Mouse (Mus musculus): ENCODE measurements around the gene Ankrd6. TPM values are rescaled to one million over a fixed set of nuclear protein-coding genes. Genes with fewer than 3 reads are reported as not detected.

The Ankrd6 gene
- polyA plus RNA-seq, 1 experiment: 0.63 TPM

DNA sequence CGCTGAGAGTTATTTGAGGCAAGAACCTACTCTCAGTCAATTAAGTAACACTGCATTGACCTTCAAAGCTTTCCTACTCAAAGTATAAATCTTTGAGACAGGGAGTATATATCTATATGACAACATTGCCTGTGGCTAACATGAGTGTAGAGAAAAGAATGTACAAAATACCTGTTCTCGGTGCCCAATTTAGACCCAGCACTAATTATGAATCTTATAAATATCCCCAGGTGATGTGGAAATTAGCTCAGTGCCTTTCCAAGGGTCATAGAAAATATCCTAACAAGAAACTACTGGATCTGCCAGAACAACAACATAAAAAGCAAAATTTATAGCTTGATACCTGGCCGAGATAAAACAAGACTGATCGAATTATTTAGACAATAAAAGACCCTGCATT is 151.7 kb downstream of the Ankrd6 start:
- peaks cover 2% of the 10 kb centered on the region for H3K79me3 ChIP-seq (ENCODE audit: low read depth)
- H3K27me3 ChIP-seq (ENCODE audit: control insufficient read depth, insufficient read depth, insufficient read length): no peaks in the 10 kb centered on the region
- H3ac ChIP-seq (ENCODE audit: control insufficient read depth, insufficient read length, low read depth): no peak overlapping the region
- no peak for TF ChIP-seq CTCF (IDR thresholded peaks at IDR 0.05; ENCODE audit: control insufficient read depth, insufficient read depth, insufficient read length)
- H3K4me3 ChIP-seq (ENCODE audit: insufficient read depth, poor library complexity, severe bottlenecking): no peak overlapping the region
- no peaks in the 10 kb centered on the region for H3K79me2 ChIP-seq (ENCODE audit: control insufficient read depth, insufficient read depth)
- H3K36me3 ChIP-seq (ENCODE audit: control insufficient read depth, insufficient read depth): no peaks in the 10 kb centered on the region

DNA sequence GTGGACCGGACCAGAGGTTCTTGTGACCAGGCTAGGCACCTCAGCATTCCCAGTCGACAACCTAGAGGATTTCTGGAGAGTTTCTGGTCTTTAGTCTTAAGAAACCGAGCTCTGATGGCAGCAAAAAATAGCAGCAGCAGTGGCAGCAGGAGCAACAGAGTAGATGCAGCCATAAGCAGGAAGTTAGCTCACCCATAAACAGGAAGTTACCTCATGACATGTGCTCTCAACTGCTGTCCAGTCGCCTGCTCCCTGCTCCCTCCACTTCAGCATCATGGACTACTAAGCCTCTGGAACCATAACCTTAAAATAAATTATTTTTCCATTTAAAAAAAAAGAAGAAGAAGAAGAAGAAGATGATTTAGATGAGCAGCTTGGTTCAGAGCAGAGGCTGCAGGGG is 161.6 kb downstream of the Ankrd6 start:
- H3K27me3 ChIP-seq (ENCODE audit: control insufficient read depth, insufficient read depth, insufficient read length): no peaks in the 10 kb centered on the region
- no peaks in the 10 kb centered on the region for H3K79me2 ChIP-seq (ENCODE audit: control insufficient read depth, insufficient read depth)
- H3K36me3 ChIP-seq (ENCODE audit: control insufficient read depth, insufficient read depth): no peaks in the 10 kb centered on the region
- no peaks in the 10 kb centered on the region for H3K79me3 ChIP-seq (ENCODE audit: low read depth)
- TF ChIP-seq MYOG (IDR thresholded peaks at IDR 0.05; ENCODE audit: control insufficient read depth, extremely low read depth, insufficient read length) (no peak), MYOD1 (IDR thresholded peaks at IDR 0.05; ENCODE audit: control insufficient read depth, insufficient read length, low read depth) (no peak), MAX (IDR thresholded peaks at IDR 0.05) (no peak), FOSL1 (IDR thresholded peaks at IDR 0.05; ENCODE audit: insufficient read depth, low read length, poor library complexity, severe bottlenecking) (no peak), CTCF (IDR thresholded peaks at IDR 0.05; ENCODE audit: control insufficient read depth, insufficient read depth, insufficient read length) (no peak), CEBPB (IDR thresholded peaks at IDR 0.05; ENCODE audit: low read depth) (no peak), USF1 (IDR thresholded peaks at IDR 0.05; ENCODE audit: low read depth) (no peak)
- no peak overlapping the region for H3ac ChIP-seq (ENCODE audit: control insufficient read depth, insufficient read length, low read depth)
- H3K4me3 ChIP-seq (ENCODE audit: insufficient read depth, poor library complexity, severe bottlenecking): no peak overlapping the region

DNA sequence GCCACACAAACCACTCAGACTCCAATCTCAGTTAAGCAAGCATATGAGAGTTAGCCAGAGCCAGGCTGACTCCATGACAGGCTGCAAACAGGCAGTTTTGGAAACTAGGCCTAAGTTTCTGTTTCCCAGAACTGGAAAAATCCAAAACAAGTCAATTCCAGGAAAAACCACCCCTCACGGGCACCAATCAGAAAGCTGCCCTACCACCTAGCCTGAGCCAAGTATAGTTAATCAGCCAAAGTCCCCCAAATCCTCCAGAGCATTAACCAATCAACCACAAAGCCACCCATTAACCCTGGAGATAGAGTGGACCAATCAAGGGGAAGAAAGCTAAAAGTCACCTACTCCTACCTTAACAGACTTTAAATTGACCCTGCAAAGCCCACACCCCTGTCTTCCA is 163.5 kb downstream of the Ankrd6 start:
- Histone ChIP-seq H3K4me3 (ENCODE audit: insufficient read depth, poor library complexity, severe bottlenecking) (no peak overlapping the region), H3K27me3 (ENCODE audit: control insufficient read depth, insufficient read depth, insufficient read length) (no peaks in the 10 kb centered on the region), H3ac (ENCODE audit: control insufficient read depth, insufficient read length, low read depth) (no peak overlapping the region), H3K36me3 (ENCODE audit: control insufficient read depth, insufficient read depth) (no peaks in the 10 kb centered on the region), H3K79me2 (ENCODE audit: control insufficient read depth, insufficient read depth) (no peaks in the 10 kb centered on the region), H3K79me3 (ENCODE audit: low read depth) (no peaks in the 10 kb centered on the region)
- TF ChIP-seq MAX (IDR thresholded peaks at IDR 0.05) (no peak), USF1 (IDR thresholded peaks at IDR 0.05; ENCODE audit: low read depth) (no peak), FOSL1 (IDR thresholded peaks at IDR 0.05; ENCODE audit: insufficient read depth, low read length, poor library complexity, severe bottlenecking) (no peak), CEBPB (IDR thresholded peaks at IDR 0.05; ENCODE audit: low read depth) (no peak), MYOD1 (IDR thresholded peaks at IDR 0.05; ENCODE audit: control insufficient read depth, insufficient read length, low read depth) (no peak), CTCF (IDR thresholded peaks at IDR 0.05; ENCODE audit: control insufficient read depth, insufficient read depth, insufficient read length) (no peak), MYOG (IDR thresholded peaks at IDR 0.05; ENCODE audit: control insufficient read depth, extremely low read depth, insufficient read length) (no peak)

DNA sequence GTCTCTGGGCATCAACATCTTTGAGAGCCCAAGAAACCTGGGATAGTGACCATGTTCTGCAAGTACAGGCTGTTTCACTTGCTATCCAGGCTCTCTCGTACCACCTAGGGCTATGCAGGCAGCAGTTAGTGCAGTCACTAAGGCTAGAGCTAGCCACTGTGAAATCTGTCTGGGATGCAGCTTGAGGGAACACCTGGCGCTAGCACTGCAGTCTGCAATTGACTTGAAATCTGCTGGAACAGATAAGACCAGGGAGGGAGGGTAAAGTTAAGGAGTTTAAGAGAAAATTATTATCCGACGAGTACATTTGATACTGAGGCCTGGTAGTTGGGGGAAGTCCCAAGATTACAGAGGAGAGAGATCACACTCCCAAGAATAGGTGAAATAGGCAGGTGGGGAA is 170.6 kb downstream of the Ankrd6 start:
- H3K4me3 ChIP-seq (ENCODE audit: insufficient read depth, poor library complexity, severe bottlenecking): no peak overlapping the region
- no peaks in the 10 kb centered on the region for H3K79me3 ChIP-seq (ENCODE audit: low read depth)
- no peak for TF ChIP-seq CEBPB (IDR thresholded peaks at IDR 0.05; ENCODE audit: low read depth)
- no peak for TF ChIP-seq MYOG (IDR thresholded peaks at IDR 0.05; ENCODE audit: control insufficient read depth, extremely low read depth, insufficient read length)
- no peak for TF ChIP-seq USF1 (IDR thresholded peaks at IDR 0.05; ENCODE audit: low read depth)
- H3K79me2 ChIP-seq (ENCODE audit: control insufficient read depth, insufficient read depth): no peaks in the 10 kb centered on the region
- no peak overlapping the region for H3ac ChIP-seq (ENCODE audit: control insufficient read depth, insufficient read length, low read depth)
- H3K27me3 ChIP-seq (ENCODE audit: control insufficient read depth, insufficient read depth, insufficient read length): no peaks in the 10 kb centered on the region
- peaks cover 27% of the 10 kb centered on the region for H3K36me3 ChIP-seq (ENCODE audit: control insufficient read depth, insufficient read depth)

DNA sequence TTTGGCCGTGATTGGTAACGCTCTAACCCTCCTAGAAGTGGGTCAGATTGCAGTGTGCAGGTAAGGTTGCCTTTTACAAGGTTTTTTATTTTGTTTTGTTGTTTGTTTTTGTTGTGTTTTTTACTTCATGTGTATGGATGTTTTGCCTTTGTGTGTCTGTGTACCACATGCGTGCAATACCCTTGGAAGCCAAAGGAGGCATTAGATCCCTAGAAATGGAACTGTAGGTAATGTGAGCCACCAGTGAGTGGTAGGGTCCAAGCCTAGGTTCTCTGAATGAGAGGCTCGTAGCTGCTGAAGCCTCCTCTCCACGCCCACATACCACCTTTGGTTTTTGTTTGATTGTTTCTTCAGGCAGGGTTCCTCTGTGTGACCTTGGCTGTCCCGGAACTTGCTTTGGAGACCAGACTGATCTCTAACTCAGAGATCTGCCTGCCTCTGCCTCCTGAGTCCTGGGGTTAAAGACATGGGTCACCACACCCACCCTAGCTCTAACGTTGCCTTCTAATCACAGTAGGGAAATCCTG is 180.3 kb downstream of the Ankrd6 start:
- H3ac ChIP-seq (ENCODE audit: control insufficient read depth, insufficient read length, low read depth): no peak overlapping the region
- TF ChIP-seq MYOD1 (IDR thresholded peaks at IDR 0.05; ENCODE audit: control insufficient read depth, insufficient read length, low read depth): no peak
- TF ChIP-seq FOSL1 (IDR thresholded peaks at IDR 0.05; ENCODE audit: insufficient read depth, low read length, poor library complexity, severe bottlenecking): no peak
- no peak for TF ChIP-seq USF1 (IDR thresholded peaks at IDR 0.05; ENCODE audit: low read depth)
- no peak for TF ChIP-seq MAX (IDR thresholded peaks at IDR 0.05)
- TF ChIP-seq MYOG (IDR thresholded peaks at IDR 0.05; ENCODE audit: control insufficient read depth, extremely low read depth, insufficient read length): no peak
- no peak for TF ChIP-seq CTCF (IDR thresholded peaks at IDR 0.05; ENCODE audit: control insufficient read depth, insufficient read depth, insufficient read length)
- no peak for TF ChIP-seq CEBPB (IDR thresholded peaks at IDR 0.05; ENCODE audit: low read depth)
- H3K36me3 ChIP-seq (ENCODE audit: control insufficient read depth, insufficient read depth): peaks cover 84% of the 10 kb centered on the region
- no peak overlapping the region for H3K4me3 ChIP-seq (ENCODE audit: insufficient read depth, poor library complexity, severe bottlenecking)
- H3K27me3 ChIP-seq (ENCODE audit: control insufficient read depth, insufficient read depth, insufficient read length): no peaks in the 10 kb centered on the region
- H3K79me2 ChIP-seq (ENCODE audit: control insufficient read depth, insufficient read depth): no peaks in the 10 kb centered on the region
- no peaks in the 10 kb centered on the region for H3K79me3 ChIP-seq (ENCODE audit: low read depth)

DNA sequence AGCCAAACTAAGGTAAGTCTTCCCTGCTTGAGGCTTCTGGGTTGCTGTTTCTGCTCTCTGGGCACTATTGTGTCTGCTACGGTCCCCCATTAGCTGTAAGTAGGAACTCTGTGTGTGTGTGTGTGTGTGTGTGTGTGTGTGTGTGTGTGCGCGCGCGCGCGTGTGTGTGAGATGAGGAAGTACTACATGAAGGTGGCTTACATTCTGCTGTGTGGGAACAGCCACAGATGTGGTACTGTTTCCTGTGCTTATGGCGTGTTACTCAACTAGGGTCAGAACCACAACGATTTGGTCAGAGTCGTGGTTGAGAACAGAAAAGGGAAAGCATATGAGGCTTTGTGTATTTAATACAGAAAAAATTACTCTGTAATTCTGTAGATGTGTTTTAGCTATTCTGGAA is 182.6 kb downstream of the Ankrd6 start:
- peaks cover 82% of the 10 kb centered on the region for H3K36me3 ChIP-seq (ENCODE audit: control insufficient read depth, insufficient read depth)
- no peak overlapping the region for H3K4me3 ChIP-seq (ENCODE audit: insufficient read depth, poor library complexity, severe bottlenecking)
- TF ChIP-seq CEBPB (IDR thresholded peaks at IDR 0.05; ENCODE audit: low read depth) (no peak), FOSL1 (IDR thresholded peaks at IDR 0.05; ENCODE audit: insufficient read depth, low read length, poor library complexity, severe bottlenecking) (no peak), USF1 (IDR thresholded peaks at IDR 0.05; ENCODE audit: low read depth) (no peak), MYOG (IDR thresholded peaks at IDR 0.05; ENCODE audit: control insufficient read depth, extremely low read depth, insufficient read length) (no peak), MYOD1 (IDR thresholded peaks at IDR 0.05; ENCODE audit: control insufficient read depth, insufficient read length, low read depth) (no peak), CTCF (IDR thresholded peaks at IDR 0.05; ENCODE audit: control insufficient read depth, insufficient read depth, insufficient read length) (no peak), MAX (IDR thresholded peaks at IDR 0.05) (no peak)
- no peak overlapping the region for H3ac ChIP-seq (ENCODE audit: control insufficient read depth, insufficient read length, low read depth)
- no peaks in the 10 kb centered on the region for H3K79me2 ChIP-seq (ENCODE audit: control insufficient read depth, insufficient read depth)
- no peaks in the 10 kb centered on the region for H3K27me3 ChIP-seq (ENCODE audit: control insufficient read depth, insufficient read depth, insufficient read length)
- no peaks in the 10 kb centered on the region for H3K79me3 ChIP-seq (ENCODE audit: low read depth)
